Mouse (Mus musculus) limb, embryonic 12.5 days (tissue): ENCODE measurements around the gene A930018P22Rik. TPM values are rescaled to one million over a fixed set of nuclear protein-coding genes. Genes with fewer than 3 reads are reported as not detected.

Experiments used
- ATAC-seq: fragments of 200-750 bp; cut with Nextera tagmentation; 2 replicates; pipeline ENCODE4 v1.8.0; 2017; ENCODE audit warnings: low read depth, moderate TSS enrichment; ENCODE audit not compliant: insufficient number of reproducible peaks, insufficient read depth, low FRiP score, low TSS enrichment
- H3K27ac ChIP-seq: fragments of 300-500 bp; sonication (generic); 2 replicates; pipeline ENCODE4 v1.5.1; 2016; ENCODE audit warnings: mild to moderate bottlenecking, moderate library complexity
- H3K27me3 ChIP-seq: fragments of 300-500 bp; sonication (generic); 2 replicates; pipeline ENCODE4 v1.6.1; 2016; ENCODE audit warnings: mild to moderate bottlenecking, moderate library complexity
- H3K36me3 ChIP-seq: fragments of 300-500 bp; sonication (generic); 2 replicates; pipeline ENCODE4 v1.6.1; 2016; ENCODE audit warnings: mild to moderate bottlenecking, moderate library complexity
- H3K4me1 ChIP-seq: fragments of 300-500 bp; sonication (generic); replicated peaks from 2 replicates; pipeline ENCODE4 v1.6.1; 2016
- H3K4me2 ChIP-seq: fragments of 300-500 bp; sonication (generic); 2 replicates; pipeline ENCODE4 v1.6.1; 2016; ENCODE audit warnings: mild to moderate bottlenecking, moderate library complexity
- H3K4me3 ChIP-seq: fragments of 300-500 bp; sonication (generic); replicated peaks from 2 replicates; pipeline ENCODE4 v1.5.1; 2016; ENCODE audit warnings: mild to moderate bottlenecking
- H3K9ac ChIP-seq: fragments of 300-500 bp; sonication (generic); replicated peaks from 2 replicates; pipeline ENCODE4 v1.6.1; 2016; ENCODE audit warnings: mild to moderate bottlenecking, moderate library complexity
- H3K9me3 ChIP-seq: fragments of 300-500 bp; sonication (generic); 2 replicates; pipeline ENCODE4 v1.6.1; 2016; ENCODE audit warnings: mild to moderate bottlenecking, moderate library complexity
- WGBS: fragments of 180-500 bp; shearing (Covaris S2); methylation state at CpG from one replicate; pipeline ENCODE4 v1.1.7; 2016; 5-methylcytosine and 5-hydroxymethylcytosine counted together
- polyA plus RNA-seq: library from polyadenylated mRNA; unstranded; fragments of >200 nt; fragmentation: Nextera tagmentation; extraction: Ambion mirVana; gene quantifications from 2 replicates; pipeline ENCODE4 v1.2.1, GENCODE M21; 2016

Gene A930018P22Rik
- polyA plus RNA-seq, 1 experiment from 2014 or later, result not detected

- ATAC-seq, result no peak
- no peaks in the 10 kb centered on the region for H3K9me3 ChIP-seq
- H3K36me3 ChIP-seq, result no peaks in the 10 kb centered on the region
- no peak overlapping the region for H3K4me2 ChIP-seq
- 75% methylated on average over 2 of the region's 2 CpGs for WGBS
- peaks cover 7% of the 10 kb centered on the region; the same call in 1 of the 2 replicates for H3K27me3 ChIP-seq
- H3K27ac ChIP-seq, result no peak overlapping the region
- no peak overlapping the region for H3K9ac ChIP-seq
- no peak overlapping the region for H3K4me3 ChIP-seq
- no peaks in the 10 kb centered on the region for H3K4me1 ChIP-seq
Measured at GRCm38 (mm10) chr2:104135920-104136319, 13.4 kb downstream of the A930018P22Rik start.

GRCm38 (mm10) chr2:104142140-104142539 lies 19.6 kb downstream of the A930018P22Rik start:
- no peaks in the 10 kb centered on the region for H3K27me3 ChIP-seq
- ATAC-seq, result no peak
- no peak overlapping the region for H3K4me2 ChIP-seq
- no peak overlapping the region for H3K4me3 ChIP-seq
- H3K36me3 ChIP-seq, result no peaks in the 10 kb centered on the region
- no peak overlapping the region for H3K27ac ChIP-seq
- WGBS, result 86% methylated on average over 8 of the region's 8 CpGs
- H3K9me3 ChIP-seq, result no peaks in the 10 kb centered on the region
- H3K4me1 ChIP-seq, result no peaks in the 10 kb centered on the region
- no peak overlapping the region for H3K9ac ChIP-seq

GRCm38 (mm10) chr2:104144004-104144403 lies 21.4 kb downstream of the A930018P22Rik start:
- 89% methylated on average over 12 of the region's 12 CpGs for WGBS
- H3K27ac ChIP-seq, result no peak overlapping the region
- ATAC-seq, result no peak

GRCm38 (mm10) chr2:104145983-104146382 lies 23.4 kb downstream of the A930018P22Rik start:
- H3K9ac ChIP-seq, result no peak overlapping the region
- no peak overlapping the region for H3K4me2 ChIP-seq
- no peak for ATAC-seq
- no peaks in the 10 kb centered on the region for H3K9me3 ChIP-seq
- no peaks in the 10 kb centered on the region for H3K27me3 ChIP-seq
- no peak overlapping the region for H3K4me3 ChIP-seq
- H3K36me3 ChIP-seq, result no peaks in the 10 kb centered on the region
- no peaks in the 10 kb centered on the region for H3K4me1 ChIP-seq
- whole genome bisulfite sequencing, result 69% methylated on average over 1 of the region's 1 CpGs
- no peak overlapping the region for H3K27ac ChIP-seq

More at GRCm38 (mm10) chr2:104144004-104144403, 21.4 kb downstream of the A930018P22Rik start:
- Histone ChIP-seq H3K4me3 (no peak overlapping the region), H3K4me2 (no peak overlapping the region), H3K36me3 (no peaks in the 10 kb centered on the region), H3K9ac (no peak overlapping the region), H3K27me3 (no peaks in the 10 kb centered on the region), H3K9me3 (no peaks in the 10 kb centered on the region), H3K4me1 (no peaks in the 10 kb centered on the region)

GRCm38 (mm10) chr2:104147910-104148561 lies 25.5 kb downstream of the A930018P22Rik start:
- H3K9me3 ChIP-seq, result no peaks in the 10 kb centered on the region
- H3K9ac ChIP-seq, result no peak overlapping the region
- no peaks in the 10 kb centered on the region for H3K36me3 ChIP-seq
- ATAC-seq, result no peak
- no peak overlapping the region for H3K27ac ChIP-seq
- H3K4me2 ChIP-seq, result no peak overlapping the region
- no peaks in the 10 kb centered on the region for H3K27me3 ChIP-seq
- 58% methylated on average over 4 of the region's 4 CpGs for WGBS
- H3K4me3 ChIP-seq, result no peak overlapping the region
- H3K4me1 ChIP-seq, result no peaks in the 10 kb centered on the region

GRCm38 (mm10) chr2:104150608-104151397 lies 28.2 kb downstream of the A930018P22Rik start:
- Histone ChIP-seq H3K9ac (no peak overlapping the region), H3K9me3 (no peaks in the 10 kb centered on the region), H3K4me2 (no peak overlapping the region; the same call in 1 of the 2 replicates), H3K36me3 (no peaks in the 10 kb centered on the region), H3K27me3 (no peaks in the 10 kb centered on the region), H3K4me3 (no peak overlapping the region), H3K4me1 (no peaks in the 10 kb centered on the region), H3K27ac (no peak overlapping the region)
- no peak for ATAC-seq
- WGBS, result 79% methylated on average over 6 of the region's 6 CpGs

- Histone ChIP-seq H3K9me3 (no peaks in the 10 kb centered on the region), H3K36me3 (no peaks in the 10 kb centered on the region), H3K27me3 (no peaks in the 10 kb centered on the region), H3K4me3 (no peak overlapping the region), H3K9ac (no peak overlapping the region), H3K4me1 (no peaks in the 10 kb centered on the region), H3K27ac (no peak overlapping the region), H3K4me2 (no peak overlapping the region)
- WGBS, result 82% methylated on average over 4 of the region's 4 CpGs
- ATAC-seq, result no peak
Measured at GRCm38 (mm10) chr2:104153345-104153744, 30.8 kb downstream of the A930018P22Rik start.

GRCm38 (mm10) chr2:104153876-104154275 lies 31.3 kb downstream of the A930018P22Rik start:
- Histone ChIP-seq H3K4me1 (no peaks in the 10 kb centered on the region), H3K4me2 (no peak overlapping the region), H3K9me3 (no peaks in the 10 kb centered on the region), H3K36me3 (no peaks in the 10 kb centered on the region), H3K27ac (no peak overlapping the region), H3K27me3 (no peaks in the 10 kb centered on the region), H3K9ac (no peak overlapping the region), H3K4me3 (no peak overlapping the region)
- no peak for ATAC-seq
- 80% methylated on average over 3 of the region's 3 CpGs for WGBS

- no peaks in the 10 kb centered on the region for H3K9me3 ChIP-seq
- ATAC-seq, result no peak
- H3K4me1 ChIP-seq, result no peaks in the 10 kb centered on the region
- no peaks in the 10 kb centered on the region for H3K36me3 ChIP-seq
- H3K27me3 ChIP-seq, result no peaks in the 10 kb centered on the region
- H3K9ac ChIP-seq, result no peak overlapping the region
- no peak overlapping the region for H3K4me3 ChIP-seq
- 74% methylated on average over 4 of the region's 4 CpGs for WGBS
- H3K27ac ChIP-seq, result no peak overlapping the region
- no peak overlapping the region for H3K4me2 ChIP-seq
Measured at GRCm38 (mm10) chr2:104157831-104158230, 35.3 kb downstream of the A930018P22Rik start.

- Histone ChIP-seq H3K4me2 (no peak overlapping the region), H3K27me3 (no peaks in the 10 kb centered on the region), H3K36me3 (no peaks in the 10 kb centered on the region), H3K9ac (no peak overlapping the region), H3K27ac (no peak overlapping the region), H3K4me1 (no peaks in the 10 kb centered on the region), H3K4me3 (no peak overlapping the region), H3K9me3 (no peaks in the 10 kb centered on the region)
- 81% methylated on average over 7 of the region's 7 CpGs for WGBS
- ATAC-seq, result no peak
Measured at GRCm38 (mm10) chr2:104163418-104163817, 40.8 kb downstream of the A930018P22Rik start.

- Histone ChIP-seq H3K9ac (no peak overlapping the region), H3K27ac (no peak overlapping the region), H3K4me1 (no peaks in the 10 kb centered on the region), H3K27me3 (no peaks in the 10 kb centered on the region), H3K9me3 (no peaks in the 10 kb centered on the region), H3K4me3 (no peak overlapping the region), H3K4me2 (no peak overlapping the region), H3K36me3 (no peaks in the 10 kb centered on the region)
- 91% methylated on average over 4 of the region's 4 CpGs for WGBS
- ATAC-seq, result no peak
Measured at GRCm38 (mm10) chr2:104163978-104164487, 41.5 kb downstream of the A930018P22Rik start.
